Mouse (Mus musculus): ENCODE data around the gene Usp9y.
A peak's percentile ranks its signal among the peaks of the same experiment; 100 is the strongest.

Usp9y gene

GRCm38 (mm10) chrY:1459682-1460081 lies at the start of gene Usp9y:
Gene Usp9y, minus strand, starts transcription at chrY:1459782.
- no peak for DNase-seq

- DNase-seq = no peak
Measured at GRCm38 (mm10) chrY:1293708-1294107, 165.9 kb downstream of the Usp9y start.

GRCm38 (mm10) chrY:1286171-1286795 lies 173.3 kb downstream of the Usp9y start, which contains the start of gene Ddx3y:
Gene Ddx3y, minus strand, starts transcription at chrY:1286629.
- DNase-seq = peak in 1 of 2 experiments; percentile 84

- DNase-seq = peak in 1 of 2 experiments; percentile 19
Measured at GRCm38 (mm10) chrY:1285735-1286134, 173.8 kb downstream of the Usp9y start.

Data from lung, postnatal 4 days (tissue).